Mouse (Mus musculus) MN1 (cell line): Measurements from ENCODE around the gene Selenom.

ENCODE experiments used
- DNase-seq: peaks from one replicate; pipeline ENCODE4 v3.0.0-alpha.2; 2016; ENCODE audit warnings: low spot score

Selenom gene

DNA sequence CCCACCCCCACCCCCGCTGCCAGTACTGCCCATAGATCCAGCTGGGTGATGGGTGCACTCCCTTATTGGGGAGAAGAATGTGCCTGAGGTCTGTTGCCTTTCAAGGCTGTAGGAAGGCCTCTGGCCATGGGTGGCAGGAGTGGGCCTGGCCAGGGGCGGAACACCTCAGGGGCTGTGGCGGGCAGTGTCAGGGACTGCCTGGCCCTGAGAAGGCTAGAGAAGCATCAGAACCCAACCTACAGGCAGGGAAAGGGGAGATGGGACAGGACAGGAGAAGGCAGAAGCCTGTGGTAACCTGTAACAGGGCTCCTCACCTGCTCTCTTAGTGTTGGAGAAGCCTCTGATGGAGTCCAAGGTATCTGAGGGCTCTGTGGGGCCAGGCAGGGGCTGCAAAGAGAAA is 16.2 kb downstream of the Selenom start:
- DNase-seq = no peak

GRCm38 (mm10) chr11:3531634-3532033 is 17.1 kb downstream of the Selenom start:
- peak; percentile 29 for DNase-seq

- no peak for DNase-seq
Observed at GRCm38 (mm10) chr11:3532101-3532931, 17.8 kb downstream of the Selenom start.

DNA sequence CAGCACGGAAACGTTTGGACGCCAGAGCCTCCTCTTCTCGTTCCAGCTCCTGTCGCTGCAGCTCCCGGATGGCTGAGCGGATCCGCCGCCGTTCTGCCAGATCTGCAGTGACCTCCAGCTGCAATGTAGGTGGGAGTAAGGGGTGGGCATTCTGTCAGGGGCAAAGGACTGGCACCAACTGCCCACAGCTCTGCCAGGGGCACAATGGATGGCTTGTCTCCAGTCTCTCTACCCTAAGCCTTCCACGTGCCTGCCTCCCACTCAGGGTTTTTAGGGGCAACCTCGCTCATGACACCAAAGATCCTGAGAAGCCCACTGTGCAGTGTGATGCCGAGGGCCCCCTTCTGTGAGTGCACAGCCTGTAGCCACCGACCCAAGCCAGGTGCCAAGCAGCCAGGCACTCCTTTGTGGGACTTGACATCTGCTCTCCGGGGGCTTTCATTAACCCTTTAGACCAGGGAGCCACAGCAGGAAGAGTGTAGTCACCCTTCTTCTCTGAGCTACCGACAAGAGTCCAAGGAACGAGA is 19.0 kb downstream of the Selenom start:
- no peak for DNase-seq

GRCm38 (mm10) chr11:3534956-3535355 is 20.5 kb downstream of the Selenom start:
- no peak for DNase-seq

DNA sequence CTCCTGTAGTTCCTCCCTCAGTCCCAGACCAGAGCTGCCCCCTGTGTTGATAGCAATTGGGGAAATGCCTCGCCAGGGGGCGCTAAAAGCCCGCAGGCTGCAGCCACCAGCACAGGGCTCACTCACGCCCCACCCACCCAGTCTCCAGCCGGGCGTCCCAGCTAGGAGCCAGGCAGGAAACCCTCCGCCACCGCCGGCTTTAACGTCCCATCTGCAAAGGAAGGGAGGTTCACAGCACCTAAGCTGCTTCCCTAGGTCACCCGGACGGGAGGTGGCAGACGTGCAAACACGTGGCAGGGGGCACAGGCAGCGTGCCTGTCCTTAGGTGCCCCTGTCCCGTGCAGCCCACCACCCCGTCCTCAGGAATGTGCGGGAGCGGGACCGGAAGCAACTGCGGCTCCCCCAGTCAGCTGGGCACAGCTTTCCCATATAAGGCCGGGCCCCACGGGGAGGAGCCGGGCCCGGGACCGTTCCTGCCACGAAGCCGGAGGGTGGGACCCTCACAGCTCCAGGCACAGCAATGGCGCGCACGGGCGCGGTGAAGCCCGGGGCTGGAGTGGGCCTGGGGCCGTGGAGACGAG is 21.0 kb downstream of the Selenom start:
- DNase-seq = peak; percentile 96

- no peak for DNase-seq
Observed at GRCm38 (mm10) chr11:3536082-3536481, 21.6 kb downstream of the Selenom start.

DNA sequence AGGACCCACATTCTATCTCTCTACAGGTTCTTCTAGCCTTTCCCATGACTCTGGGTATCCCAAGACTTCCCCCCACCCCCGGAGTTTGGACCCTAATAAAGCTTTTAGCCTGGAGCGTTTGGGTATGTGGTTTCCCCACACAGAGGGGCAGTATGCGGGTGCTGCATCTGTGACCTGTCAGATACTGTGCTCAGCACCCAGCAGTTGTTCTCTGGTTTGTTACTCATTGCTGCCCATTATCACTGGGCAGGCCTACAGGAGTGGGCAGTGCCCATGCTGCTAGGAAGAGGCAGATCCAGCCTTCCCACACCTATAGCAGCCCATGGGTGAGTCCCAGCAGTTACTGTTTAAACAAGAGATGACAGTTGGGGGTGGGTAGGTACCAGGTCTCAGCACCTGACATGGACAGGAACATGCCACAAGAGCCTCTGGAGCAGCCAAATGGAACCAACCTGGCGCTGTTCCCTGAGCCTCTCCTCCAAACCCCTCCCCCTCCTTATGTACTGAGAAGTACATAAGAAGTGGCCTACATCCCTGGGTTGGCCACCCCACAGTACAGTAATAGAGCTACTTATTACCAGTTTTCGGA is 22.4 kb downstream of the Selenom start:
- no peak for DNase-seq

DNA sequence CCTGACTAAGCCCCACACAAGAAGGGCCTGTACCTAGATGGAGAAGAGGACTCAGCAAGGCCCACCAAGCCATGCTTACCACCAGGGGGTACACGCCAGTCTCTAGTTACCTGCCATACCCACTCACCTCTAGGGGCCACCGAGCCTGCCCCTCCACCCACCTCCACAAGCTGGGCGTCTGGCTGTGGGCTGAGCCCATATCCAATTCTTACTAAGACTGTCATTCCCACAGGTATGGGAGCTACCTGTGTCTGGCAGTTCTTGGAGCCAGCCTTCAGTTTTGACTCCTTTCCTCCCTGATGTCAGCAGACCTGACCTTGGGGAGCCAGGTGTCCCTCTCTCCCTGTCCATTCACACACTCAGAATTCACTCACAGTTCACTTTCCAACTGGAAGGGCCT is 23.2 kb downstream of the Selenom start:
- DNase-seq = no peak

DNA sequence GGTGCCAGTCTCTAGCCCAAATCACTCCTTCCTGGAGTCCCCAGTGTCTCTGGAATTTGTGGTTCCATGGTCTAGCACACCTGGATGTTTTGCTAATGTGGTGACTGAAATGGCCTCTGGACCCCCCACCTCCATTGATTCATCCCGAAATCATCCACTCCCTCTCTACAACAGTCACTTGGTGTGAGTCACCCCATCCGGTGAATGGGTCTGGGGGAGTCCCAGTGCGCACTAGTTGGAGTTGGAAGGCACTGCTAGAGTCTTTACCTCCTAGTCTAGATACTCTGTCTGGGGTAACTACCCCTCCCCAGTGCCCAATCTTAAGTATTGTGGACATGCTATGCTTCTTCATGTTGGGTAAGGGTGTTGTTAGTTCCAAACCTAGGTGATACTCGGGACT is 23.9 kb downstream of the Selenom start:
- no peak for DNase-seq

DNA sequence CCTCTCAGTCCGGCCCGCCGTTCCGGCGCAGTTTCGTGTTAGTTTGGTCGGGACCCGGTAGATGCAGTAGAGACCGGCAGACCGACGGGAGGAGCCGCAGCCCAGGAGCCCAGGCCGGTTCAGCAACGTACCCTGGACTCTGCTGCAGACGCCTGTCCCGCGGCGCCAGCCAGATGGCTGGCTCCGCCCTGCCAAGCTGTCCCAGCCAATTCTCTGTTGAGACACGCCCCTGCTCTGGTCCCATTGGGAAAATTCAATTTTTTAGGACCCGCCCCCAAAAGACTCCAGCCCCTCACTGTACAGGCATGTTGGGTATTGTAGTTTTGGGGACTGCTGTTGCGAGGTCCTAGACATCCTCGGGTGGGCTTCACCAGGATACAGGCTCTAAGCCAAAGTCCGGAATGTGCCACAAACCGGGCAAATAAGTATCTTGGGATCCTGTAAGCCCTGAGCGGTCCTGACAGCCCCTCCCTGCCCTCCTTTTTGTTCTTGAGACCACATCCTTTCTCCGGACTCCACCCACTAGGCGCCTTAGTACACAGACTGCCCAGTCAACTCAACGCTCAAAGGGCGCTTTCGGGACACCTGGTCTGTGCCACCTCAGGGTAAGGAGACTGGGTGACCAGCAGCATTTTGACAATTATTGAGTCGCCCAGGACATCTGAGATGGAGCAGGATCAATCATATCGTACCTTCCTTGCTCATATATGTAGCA is 24.8 kb downstream of the Selenom start:
- peak; percentile 96 for DNase-seq

DNA sequence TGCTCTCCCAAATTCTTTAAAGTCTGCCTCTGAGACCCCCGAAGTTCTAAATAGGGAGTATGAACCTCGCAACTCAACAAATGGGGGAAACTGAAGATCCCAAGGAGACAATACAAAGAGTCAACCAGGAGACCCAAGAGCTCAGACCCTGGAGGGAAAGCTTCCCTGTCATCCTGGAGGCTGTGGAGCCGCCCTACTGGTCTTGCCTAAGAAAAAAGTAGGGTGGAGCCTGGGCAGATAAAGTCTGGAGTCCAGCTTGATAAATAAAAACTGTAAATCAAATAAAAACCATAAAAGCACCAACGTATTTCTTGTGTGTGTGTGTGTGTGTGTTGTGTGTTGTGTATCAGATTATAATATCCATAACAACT is 25.3 kb downstream of the Selenom start:
- DNase-seq = peak; percentile 20

- no peak for DNase-seq
Observed at GRCm38 (mm10) chr11:3540451-3541085, 26.1 kb downstream of the Selenom start, which contains the start of gene Smtn. TSS of gene Smtn (minus strand) at chr11:3540612.

- DNase-seq = no peak
Observed at GRCm38 (mm10) chr11:3541932-3542331, 27.4 kb downstream of the Selenom start.

- DNase-seq = no peak
Observed at GRCm38 (mm10) chr11:3543001-3543400, 28.5 kb downstream of the Selenom start.

- no peak for DNase-seq
Observed at GRCm38 (mm10) chr11:3544409-3544808, 29.9 kb downstream of the Selenom start.

- no peak for DNase-seq
Observed at GRCm38 (mm10) chr11:3545531-3546241, 31.2 kb downstream of the Selenom start.

DNA sequence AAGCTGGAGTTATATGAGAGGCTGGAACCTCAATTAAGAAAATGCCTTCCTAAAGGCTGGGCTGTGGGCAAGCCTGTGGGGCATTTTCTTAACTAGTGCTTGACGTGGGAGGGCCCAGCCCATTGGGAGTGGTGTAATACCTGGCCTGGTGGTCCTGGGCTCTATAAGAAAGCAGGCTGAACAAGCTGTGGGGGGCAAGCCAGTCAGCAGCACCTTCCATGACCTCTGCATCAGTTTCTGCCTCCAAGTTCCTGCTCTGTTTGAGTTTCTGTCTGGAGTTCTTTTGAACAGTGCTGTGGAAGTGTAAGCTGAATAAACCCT is 31.7 kb downstream of the Selenom start:
- DNase-seq = no peak

GRCm38 (mm10) chr11:3547047-3547446 is 32.6 kb downstream of the Selenom start:
- no peak for DNase-seq

- DNase-seq = peak; percentile 30
Observed at GRCm38 (mm10) chr11:3547969-3548368, 33.5 kb downstream of the Selenom start.

- DNase-seq = no peak
Observed at GRCm38 (mm10) chr11:3548564-3549295, 34.2 kb downstream of the Selenom start.
